Mouse (Mus musculus) CH12.LX (cell line): ENCODE data around the gene Padi1. TPM values are rescaled to one million over a fixed set of nuclear protein-coding genes. Genes with fewer than 3 reads are reported as not detected.
A peak's percentile ranks its signal among the peaks of the same experiment; 100 is the strongest.

ENCODE experiments used
- DNase-seq: peaks from one replicate; pipeline ENCODE4 v3.0.0-alpha.2; 2013; ENCODE audit errors: extremely low read depth
- H3K27ac ChIP-seq: 2 replicates; pipeline ENCODE4 v1.5.1; 2012; ENCODE audit warnings: low read depth, mild to moderate bottlenecking, control low read depth, moderate library complexity; ENCODE audit not compliant: insufficient read depth
- H3K27me3 ChIP-seq: replicated peaks from 2 replicates; pipeline ENCODE3; 2012; ENCODE audit warnings: inconsistent platforms
- H3K36me3 ChIP-seq, 2 experiments: replicated peaks in 1 of 2; 2 replicates each; pipeline versions ENCODE3 to v1.6.1; 2012; ENCODE audit warnings: inconsistent platforms in 1 of 2, low read length in 1 of 2, mild to moderate bottlenecking in 1 of 2, mixed read lengths in 1 of 2, moderate library complexity in 1 of 2; ENCODE audit not compliant: control insufficient read depth in 1 of 2, insufficient read depth in 1 of 2
- H3K4me1 ChIP-seq, 2 experiments: 2 replicates each; pipeline ENCODE4 v1.6.1; 2012; ENCODE audit warnings: inconsistent platforms in 1 of 2, moderate library complexity in 1 of 2; ENCODE audit not compliant: insufficient read depth in 2 of 2, control insufficient read depth in 1 of 2
- H3K4me2 ChIP-seq: 2 replicates; pipeline ENCODE4 v1.6.1; 2012; ENCODE audit warnings: low read depth, mild to moderate bottlenecking, control low read depth; ENCODE audit not compliant: poor library complexity, insufficient read depth, severe bottlenecking
- H3K4me3 ChIP-seq, 3 experiments: fragments of 150-350 bp in 1 of 3; sonication (generic) in 1 of 3; replicated peaks in 1 of 3; 2 replicates each; pipeline versions ENCODE3 to v1.5.1; 2011 to 2012; ENCODE audit warnings: low read depth in 2 of 3, low read length in 2 of 3, mild to moderate bottlenecking in 2 of 3, moderate library complexity in 2 of 3, control low read depth in 1 of 3, improper control_type of control experiment in 1 of 3, inconsistent platforms in 1 of 3, mixed read lengths in 1 of 3; ENCODE audit not compliant: poor library complexity in 1 of 3
- H3K79me2 ChIP-seq: replicated peaks from 2 replicates; pipeline ENCODE4 v1.6.1; 2012; ENCODE audit warnings: mild to moderate bottlenecking, moderate library complexity; ENCODE audit not compliant: control insufficient read depth, poor library complexity, insufficient read depth, severe bottlenecking; ENCODE audit errors: extremely low read depth
- H3K9ac ChIP-seq: 2 replicates; pipeline ENCODE4 v1.6.1; 2012; ENCODE audit warnings: low read depth, mild to moderate bottlenecking, control low read depth, moderate library complexity; ENCODE audit not compliant: insufficient read depth
- H3K9me3 ChIP-seq: replicated peaks from 2 replicates; pipeline ENCODE3; 2012; ENCODE audit warnings: low read length, inconsistent platforms, mixed read lengths
- CHD2 ChIP-seq: IDR thresholded peaks from 2 replicates; pipeline ENCODE4 v1.6.1; 2011; ENCODE audit warnings: low read length, improper control_type of control experiment
- CTCF ChIP-seq, 2 experiments: IDR thresholded peaks in 1 of 2; conservative IDR thresholded peaks in 1 of 2; 2 replicates each; pipeline ENCODE4 v1.5.1; 2011 to 2012; ENCODE audit warnings: low read depth in 2 of 2, low read length in 2 of 2, improper control_type of control experiment in 1 of 2, inconsistent platforms in 1 of 2, mild to moderate bottlenecking in 1 of 2, moderate library complexity in 1 of 2
- E2F4 ChIP-seq: IDR thresholded peaks from 2 replicates; pipeline ENCODE4 v1.6.1; 2011; ENCODE audit warnings: low read depth, low read length, improper control_type of control experiment; ENCODE audit not compliant: insufficient replicate concordance
- ELF1 ChIP-seq: IDR thresholded peaks from 2 replicates; pipeline ENCODE4 v1.6.1; 2014; ENCODE audit warnings: low read depth, mild to moderate bottlenecking, inconsistent platforms, low read length, improper control_type of control experiment
- EP300 ChIP-seq: IDR thresholded peaks from 2 replicates; pipeline ENCODE4 v1.6.1; 2011; ENCODE audit warnings: low read length, improper control_type of control experiment
- ETS1 ChIP-seq: conservative IDR thresholded peaks from 2 replicates; pipeline ENCODE4 v1.6.1; 2012; ENCODE audit warnings: low read depth, mild to moderate bottlenecking, inconsistent platforms, low read length, improper control_type of control experiment, moderate library complexity
- GABPA ChIP-seq: IDR thresholded peaks from 2 replicates; pipeline ENCODE4 v1.6.1; 2012; ENCODE audit warnings: low read depth, low read length, improper control_type of control experiment, inconsistent platforms; ENCODE audit not compliant: insufficient replicate concordance
- KAT2A ChIP-seq: IDR thresholded peaks from 2 replicates; pipeline ENCODE4 v1.6.1; 2012; ENCODE audit warnings: low read length, improper control_type of control experiment, inconsistent platforms; ENCODE audit not compliant: insufficient replicate concordance
- MAX ChIP-seq: IDR thresholded peaks from 2 replicates; pipeline ENCODE4 v1.6.1; 2011; ENCODE audit warnings: low read length, improper control_type of control experiment
- MAZ ChIP-seq: IDR thresholded peaks from 2 replicates; pipeline ENCODE4 v1.6.1; 2012; ENCODE audit warnings: low read depth, mild to moderate bottlenecking, inconsistent platforms, low read length, improper control_type of control experiment, moderate library complexity
- MEF2A ChIP-seq: IDR thresholded peaks from 2 replicates; pipeline ENCODE4 v1.6.1; 2014; ENCODE audit warnings: low read depth, mild to moderate bottlenecking, inconsistent platforms, low read length, improper control_type of control experiment, borderline replicate concordance
- MYC ChIP-seq: IDR thresholded peaks from 2 replicates; pipeline ENCODE4 v1.6.1; 2011; ENCODE audit warnings: low read depth, mild to moderate bottlenecking, improper control_type of control experiment, low read length
- NELFE ChIP-seq: IDR thresholded peaks from 2 replicates; pipeline ENCODE4 v1.6.1; 2011; ENCODE audit warnings: low read depth, low read length, improper control_type of control experiment
- PAX5 ChIP-seq: IDR thresholded peaks from 2 replicates; pipeline ENCODE4 v1.6.1; 2012; ENCODE audit warnings: low read length, inconsistent platforms, mixed read lengths
- RAD21 ChIP-seq: IDR thresholded peaks from 2 replicates; pipeline ENCODE4 v1.6.1; 2011; ENCODE audit warnings: low read depth, mild to moderate bottlenecking, low read length, improper control_type of control experiment, moderate library complexity
- SIN3A ChIP-seq: IDR thresholded peaks from 2 replicates; pipeline ENCODE4 v1.6.1; 2012; ENCODE audit warnings: low read length, improper control_type of control experiment, inconsistent platforms
- SMC3 ChIP-seq: IDR thresholded peaks from 2 replicates; pipeline ENCODE4 v1.6.1; 2011; ENCODE audit warnings: low read depth, low read length, improper control_type of control experiment
- UBTF ChIP-seq: IDR thresholded peaks from 2 replicates; pipeline ENCODE4 v1.6.1; 2012; ENCODE audit warnings: low read depth, mild to moderate bottlenecking, inconsistent platforms, low read length, improper control_type of control experiment, moderate library complexity
- USF1 ChIP-seq: IDR thresholded peaks from 2 replicates; pipeline ENCODE4 v1.6.1; 2014; ENCODE audit warnings: low read depth, mild to moderate bottlenecking, inconsistent platforms, low read length, improper control_type of control experiment
- ZNF384 ChIP-seq: IDR thresholded peaks from 2 replicates; pipeline ENCODE4 v1.6.1; 2012; ENCODE audit warnings: low read depth, low read length, improper control_type of control experiment, inconsistent platforms
- dilution Hi-C: fragments of 300-500 bp; cut with MboI; formaldehyde crosslinking; loops from 2 replicates; pipeline ENCODE4 v1.14.3; 2020; ENCODE audit warnings: low sequenced_read_pairs; ENCODE audit not compliant: extremely low pct_unique_long_range_greater_than_20kb, extremely low pct_ligation_motif_present
- in situ Hi-C: fragments of 300-500 bp; cut with MboI; formaldehyde crosslinking; loops from 3 replicates; pipeline ENCODE4 v1.14.3; 2019; ENCODE audit warnings: low sequenced_read_pairs, low pct_ligation_motif_present, low pct_unique_long_range_greater_than_20kb, mixed read lengths
- polyA plus RNA-seq: library from polyadenylated mRNA; unstranded; fragments of >175 nt; gene quantifications from 2 replicates; pipeline ENCODE4 v1.2.1, GENCODE M21; 2012; ENCODE audit warnings: low read depth; ENCODE audit not compliant: insufficient read length
- total RNA-seq, 2 experiments: library from RNA; depleted of rRNA; stranded (reverse); fragments of 300-350 nt in 1 of 2; fragments of >200 nt in 1 of 2; gene quantifications; 2 replicates each; pipeline ENCODE4 v1.2.3; 2012 to 2014

Gene Padi1
- total and polyA plus RNA-seq, 3 experiments = 0.04 TPM; not detected in 2

DNA sequence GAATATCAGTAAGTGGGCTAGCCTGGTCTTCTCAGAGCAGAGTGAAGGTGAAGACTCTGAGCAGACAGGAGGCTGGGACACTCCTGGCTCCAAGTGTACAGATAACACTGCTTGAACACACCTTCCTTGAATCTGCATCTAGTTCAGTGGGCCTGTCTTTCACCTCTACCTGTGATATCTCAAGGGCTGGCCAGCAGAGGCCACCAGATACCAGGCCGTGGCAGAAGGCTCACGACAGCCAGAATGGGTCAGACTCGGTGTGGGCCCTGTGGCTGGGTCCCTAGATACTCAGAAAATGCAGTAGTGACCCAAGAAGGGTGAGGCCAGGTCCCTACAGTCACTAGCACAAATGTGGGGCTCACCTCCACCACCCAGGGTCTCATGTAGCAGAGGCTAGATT lies 18.3 kb downstream of the Padi1 start:
- H3K36me3 ChIP-seq = no peaks in the 10 kb centered on the region
- peaks cover 96% of the 10 kb centered on the region for H3K27me3 ChIP-seq
- no peak overlapping the region for H3K4me3 ChIP-seq
- H3K79me2 ChIP-seq = no peaks in the 10 kb centered on the region
- no peak overlapping the region for H3K4me2 ChIP-seq
- TF ChIP-seq RAD21 = peak; percentile 45
- peak in 1 of 2 experiments; percentile 40; a peak in 2 of 4 replicates for TF ChIP-seq CTCF (conservative IDR thresholded peaks at IDR 0.05 in 1 of 2, IDR thresholded peaks at IDR 0.05 in 1 of 2; ENCODE audit: low read depth in 2 of 2, low read length in 2 of 2)
- no peak for TF ChIP-seq EP300
- TF ChIP-seq USF1 = no peak
- peak; percentile 33 for TF ChIP-seq SMC3
- in situ Hi-C loops (loop anchor here (10.0 kb wide), 1 partner anchor 78 kb away; the partner anchor contains the start of gene Padi2), dilution Hi-C loops (no loop called here)
- H3K9me3 ChIP-seq = no peaks in the 10 kb centered on the region
- peaks cover 4 to 8% of the 10 kb centered on the region in 2 experiments for H3K4me1 ChIP-seq
- H3K27ac ChIP-seq = no peak overlapping the region
- DNase-seq = no peak
- no peak overlapping the region for H3K9ac ChIP-seq

DNA sequence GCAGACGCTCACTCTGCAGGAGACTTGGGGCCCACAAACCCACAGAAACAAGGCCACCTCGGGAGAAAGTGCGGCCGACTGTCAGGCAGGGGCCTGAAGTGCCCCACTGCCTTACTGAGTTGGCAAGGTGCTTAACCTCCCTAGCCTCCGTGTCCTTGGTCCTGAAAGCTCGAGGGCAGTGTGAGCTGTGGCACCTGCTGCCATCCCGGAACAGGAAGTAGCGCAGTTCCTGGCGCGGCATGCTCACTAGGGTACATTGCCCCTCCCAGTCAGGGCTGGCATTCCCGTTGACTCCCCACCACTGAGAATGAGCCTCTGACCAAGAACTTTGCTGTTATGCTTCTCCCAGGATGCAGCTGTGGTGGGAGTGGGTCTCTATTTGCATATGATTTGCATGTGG lies 19.6 kb downstream of the Padi1 start:
- dilution Hi-C loops (no loop called here), in situ Hi-C loops (loop anchor here (10.0 kb wide), 1 partner anchor 79 kb away; the partner anchor contains the start of gene Padi2)

DNA sequence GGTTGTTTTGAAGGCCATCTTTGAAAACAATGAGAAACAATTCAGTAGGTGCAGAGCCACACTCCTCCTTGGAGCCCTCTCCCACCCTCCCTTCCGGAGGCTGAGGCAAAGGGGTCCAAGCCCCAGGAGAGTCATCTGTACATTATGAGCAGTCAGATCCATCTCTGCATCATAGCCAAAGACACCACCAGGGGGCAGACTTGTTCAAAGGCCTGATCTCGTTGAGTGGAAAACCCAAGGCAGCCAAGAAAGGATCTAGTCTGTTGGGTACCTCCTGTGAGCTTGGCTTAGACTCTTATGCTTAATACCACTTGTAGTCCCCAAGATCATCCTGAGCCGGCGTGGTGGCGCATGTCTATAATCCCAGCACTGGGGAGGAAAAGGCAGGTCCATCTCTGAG lies 23.6 kb downstream of the Padi1 start:
- Histone ChIP-seq H3K9me3 (peaks cover 4% of the 10 kb centered on the region), H3K27me3 (peaks cover 77% of the 10 kb centered on the region)
- TF ChIP-seq MAZ (no peak), RAD21 (peak; percentile 55), MEF2A (no peak), ZNF384 (no peak), MAX (no peak), UBTF (no peak), SIN3A (no peak), PAX5 (no peak), SMC3 (peak; percentile 83), E2F4 (no peak), USF1 (no peak), ETS1 (no peak), GABPA (no peak), EP300 (no peak), KAT2A (no peak), NELFE (no peak), MYC (no peak), CTCF (conservative IDR thresholded peaks at IDR 0.05 in 1 of 2, IDR thresholded peaks at IDR 0.05 in 1 of 2; ENCODE audit: low read depth in 2 of 2, low read length in 2 of 2) (peak; percentile 18 to 78; a peak in 2 of 4 replicates)
- TF ChIP-seq, all 38 proteins: peak for 3
- in situ Hi-C loops (loop anchor here (10.0 kb wide), 1 partner anchor 83 kb away; the partner anchor contains the start of gene Padi2), dilution Hi-C loops (no loop called here)
- H3K27ac ChIP-seq = no peak overlapping the region
- no peak overlapping the region for H3K4me3 ChIP-seq
- H3K4me2 ChIP-seq = no peak overlapping the region
- H3K36me3 ChIP-seq = no peaks in the 10 kb centered on the region
- DNase-seq = peak; percentile 60
- no peaks in the 10 kb centered on the region for H3K79me2 ChIP-seq
- H3K4me1 ChIP-seq = peaks cover 4 to 8% of the 10 kb centered on the region in 2 experiments
- no peak overlapping the region for H3K9ac ChIP-seq

More for the DNA sequence above, 19.6 kb downstream of the Padi1 start:
- Histone ChIP-seq H3K27me3 (peaks cover 84% of the 10 kb centered on the region), H3K9me3 (no peaks in the 10 kb centered on the region), H3K27ac (no peak overlapping the region), H3K9ac (no peak overlapping the region), H3K36me3 (no peaks in the 10 kb centered on the region), H3K79me2 (no peaks in the 10 kb centered on the region), H3K4me3 (no peak overlapping the region), H3K4me1 (peaks cover 4 to 8% of the 10 kb centered on the region in 2 experiments), H3K4me2 (no peak overlapping the region)
- peak; percentile 37 for DNase-seq
- TF ChIP-seq ELF1 = peak; percentile 76
- TF ChIP-seq CHD2 = no peak
